Mouse (Mus musculus): ENCODE measurements at regions not wholly inside any gene's neighbourhood (a gene's known extent, or its start where the extent isn't known, plus 50 kb on each side); places are given as distances from the start of the nearest gene placed in this dataset.

- DNase-seq (no peak), ATAC-seq (ENCODE audit: insufficient read depth) (no peak)
- WGBS: 86% methylated on average over 3 of the region's 3 CpGs
- Histone ChIP-seq H3K4me3 (ENCODE audit: low read depth, low read length) (no peak overlapping the region), H3K9me3 (ENCODE audit: low read depth, low read length) (no peaks in the 10 kb centered on the region), H3K36me3 (ENCODE audit: insufficient read depth) (no peaks in the 10 kb centered on the region), H3K4me1 (ENCODE audit: insufficient read depth) (peaks cover 15% of the 10 kb centered on the region; the same call in 1 of the 2 replicates), H3K4me2 (no peak overlapping the region), H3K27me3 (ENCODE audit: insufficient read depth, low read length) (no peaks in the 10 kb centered on the region), H3K27ac (ENCODE audit: low read depth) (no peak overlapping the region), H3K9ac (no peak overlapping the region)
- TF ChIP-seq CTCF (IDR thresholded peaks at IDR 0.05; ENCODE audit: low read depth): no peak
Observed at GRCm38 (mm10) chr14:76880851-76881250, 155.7 kb upstream of the Ccdc122 start.

- ATAC-seq (ENCODE audit: insufficient read depth) (no peak), DNase-seq (peak; percentile 14)
- Histone ChIP-seq H3K9me3 (ENCODE audit: low read depth, low read length) (no peaks in the 10 kb centered on the region), H3K36me3 (ENCODE audit: insufficient read depth) (no peaks in the 10 kb centered on the region), H3K4me2 (no peak overlapping the region), H3K27ac (ENCODE audit: low read depth) (no peak overlapping the region), H3K27me3 (ENCODE audit: insufficient read depth, low read length) (no peaks in the 10 kb centered on the region), H3K4me1 (ENCODE audit: insufficient read depth) (peaks cover 24% of the 10 kb centered on the region), H3K4me3 (ENCODE audit: low read depth, low read length) (no peak overlapping the region), H3K9ac (no peak overlapping the region)
- 27% methylated on average over 5 of the region's 5 CpGs for WGBS
- no peak for TF ChIP-seq CTCF (IDR thresholded peaks at IDR 0.05; ENCODE audit: low read depth)
Observed at GRCm38 (mm10) chr14:76877306-76877705, 159.3 kb upstream of the Ccdc122 start.

- no peak for ATAC-seq (ENCODE audit: insufficient read depth)
- Histone ChIP-seq H3K4me2 (no peak overlapping the region; the same call in 1 of the 2 replicates), H3K4me3 (ENCODE audit: low read depth, low read length) (no peak overlapping the region), H3K9ac (no peak overlapping the region), H3K36me3 (ENCODE audit: insufficient read depth) (no peaks in the 10 kb centered on the region), H3K4me1 (ENCODE audit: insufficient read depth) (peaks cover 24% of the 10 kb centered on the region), H3K9me3 (ENCODE audit: low read depth, low read length) (no peaks in the 10 kb centered on the region), H3K27me3 (ENCODE audit: insufficient read depth, low read length) (no peaks in the 10 kb centered on the region), H3K27ac (ENCODE audit: low read depth) (peak overlapping the region; percentile 91)
- 47% methylated on average over 7 of the region's 7 CpGs for WGBS
- TF ChIP-seq CTCF (IDR thresholded peaks at IDR 0.05; ENCODE audit: low read depth): peak; percentile 85
- DNase-seq: peak; percentile 85
Observed at GRCm38 (mm10) chr14:76876015-76876414, 160.6 kb upstream of the Ccdc122 start.

GRCm38 (mm10) chr14:76875266-76875900 lies 161.2 kb upstream of the Ccdc122 start:
- Histone ChIP-seq H3K36me3 (ENCODE audit: insufficient read depth) (no peaks in the 10 kb centered on the region), H3K4me3 (ENCODE audit: low read depth, low read length) (no peak overlapping the region), H3K27me3 (ENCODE audit: insufficient read depth, low read length) (no peaks in the 10 kb centered on the region), H3K27ac (ENCODE audit: low read depth) (peak overlapping the region; percentile 91), H3K4me2 (peak overlapping the region; percentile 43), H3K9ac (no peak overlapping the region), H3K9me3 (ENCODE audit: low read depth, low read length) (no peaks in the 10 kb centered on the region), H3K4me1 (ENCODE audit: insufficient read depth) (peaks cover 24% of the 10 kb centered on the region)
- peak; percentile 74 for ATAC-seq (ENCODE audit: insufficient read depth)
- TF ChIP-seq CTCF (IDR thresholded peaks at IDR 0.05; ENCODE audit: low read depth): no peak
- WGBS: 24% methylated on average over 8 of the region's 8 CpGs
- peak; percentile 61 for DNase-seq

- WGBS: 19% methylated on average over 8 of the region's 8 CpGs
- Histone ChIP-seq H3K4me2 (peak overlapping the region; percentile 43), H3K27me3 (ENCODE audit: insufficient read depth, low read length) (no peaks in the 10 kb centered on the region), H3K27ac (ENCODE audit: low read depth) (peak overlapping the region; percentile 91), H3K4me3 (ENCODE audit: low read depth, low read length) (no peak overlapping the region), H3K36me3 (ENCODE audit: insufficient read depth) (no peaks in the 10 kb centered on the region), H3K9ac (no peak overlapping the region), H3K9me3 (ENCODE audit: low read depth, low read length) (no peaks in the 10 kb centered on the region), H3K4me1 (ENCODE audit: insufficient read depth) (peaks cover 24% of the 10 kb centered on the region)
- no peak for TF ChIP-seq CTCF (IDR thresholded peaks at IDR 0.05; ENCODE audit: low read depth)
- DNase-seq (peak; percentile 86), ATAC-seq (ENCODE audit: insufficient read depth) (peak; percentile 96)
Observed at GRCm38 (mm10) chr14:76874542-76875265, 161.9 kb upstream of the Ccdc122 start.

GRCm38 (mm10) chr14:76873684-76874083 lies 162.9 kb upstream of the Ccdc122 start:
- H3K9ac ChIP-seq: no peak overlapping the region
- no peak for TF ChIP-seq CTCF (IDR thresholded peaks at IDR 0.05; ENCODE audit: low read depth)

GRCm38 (mm10) chr14:76872976-76873375 lies 163.6 kb upstream of the Ccdc122 start:
- Histone ChIP-seq H3K27me3 (ENCODE audit: insufficient read depth, low read length) (no peaks in the 10 kb centered on the region), H3K9me3 (ENCODE audit: low read depth, low read length) (no peaks in the 10 kb centered on the region), H3K27ac (ENCODE audit: low read depth) (no peak overlapping the region), H3K4me2 (no peak overlapping the region), H3K36me3 (ENCODE audit: insufficient read depth) (no peaks in the 10 kb centered on the region), H3K9ac (no peak overlapping the region), H3K4me1 (ENCODE audit: insufficient read depth) (peaks cover 24% of the 10 kb centered on the region), H3K4me3 (ENCODE audit: low read depth, low read length) (no peak overlapping the region)
- TF ChIP-seq CTCF (IDR thresholded peaks at IDR 0.05; ENCODE audit: low read depth): no peak
- DNase-seq (no peak), ATAC-seq (ENCODE audit: insufficient read depth) (no peak)
- WGBS: 92% methylated on average over 6 of the region's 6 CpGs

More at GRCm38 (mm10) chr14:76873684-76874083, 162.9 kb upstream of the Ccdc122 start:
- peaks cover 24% of the 10 kb centered on the region for H3K4me1 ChIP-seq (ENCODE audit: insufficient read depth)
- peak; percentile 69 for DNase-seq
- no peaks in the 10 kb centered on the region for H3K9me3 ChIP-seq (ENCODE audit: low read depth, low read length)
- H3K4me3 ChIP-seq (ENCODE audit: low read depth, low read length): no peak overlapping the region
- H3K4me2 ChIP-seq: no peak overlapping the region
- ATAC-seq (ENCODE audit: insufficient read depth): no peak
- H3K36me3 ChIP-seq (ENCODE audit: insufficient read depth): no peaks in the 10 kb centered on the region
- WGBS: 49% methylated on average over 5 of the region's 5 CpGs
- peak overlapping the region; percentile 91 for H3K27ac ChIP-seq (ENCODE audit: low read depth)
- no peaks in the 10 kb centered on the region for H3K27me3 ChIP-seq (ENCODE audit: insufficient read depth, low read length)

All from lung, embryonic 14.5 days (tissue).